Mouse (Mus musculus) hindbrain, embryonic 11.5 days (tissue): ENCODE measurements around the gene Pdcd6ip. TPM values are rescaled to one million over a fixed set of nuclear protein-coding genes. Genes with fewer than 3 reads are reported as not detected.

Experiments used
- ATAC-seq: fragments of 200-750 bp; cut with Nextera tagmentation; 2 replicates; pipeline ENCODE4 v1.8.0; 2017; ENCODE audit warnings: mild to moderate bottlenecking, moderate TSS enrichment, moderate library complexity; ENCODE audit not compliant: low FRiP score
- DNase-seq: peaks from one replicate; pipeline ENCODE4 v3.0.0-alpha.2; 2015; ENCODE audit warnings: low spot score
- H3K27ac ChIP-seq: fragments of 300-500 bp; sonication (generic); 2 replicates; pipeline ENCODE4 v1.5.1; 2014; ENCODE audit warnings: mild to moderate bottlenecking, low read depth, low read length
- H3K27me3 ChIP-seq: fragments of 300-500 bp; sonication (generic); 2 replicates; pipeline ENCODE4 v1.6.1; 2014; ENCODE audit warnings: mild to moderate bottlenecking, low read length, moderate library complexity, mixed read lengths; ENCODE audit not compliant: control insufficient read depth, insufficient read depth
- H3K36me3 ChIP-seq: fragments of 300-500 bp; sonication (generic); 2 replicates; pipeline ENCODE4 v1.6.1; 2014; ENCODE audit warnings: mild to moderate bottlenecking, low read length, moderate library complexity, mixed read lengths; ENCODE audit not compliant: control insufficient read depth, insufficient read depth
- H3K4me1 ChIP-seq: fragments of 300-500 bp; sonication (generic); replicated peaks from 2 replicates; pipeline ENCODE4 v1.6.1; 2014; ENCODE audit warnings: low read length, mixed read lengths; ENCODE audit not compliant: control insufficient read depth, insufficient read depth
- H3K4me2 ChIP-seq: fragments of 300-500 bp; sonication (generic); replicated peaks from 2 replicates; pipeline ENCODE4 v1.6.1; 2014; ENCODE audit warnings: mild to moderate bottlenecking, low read depth, low read length
- H3K4me3 ChIP-seq: fragments of 300-500 bp; sonication (generic); 2 replicates; pipeline ENCODE4 v1.5.1; 2014; ENCODE audit warnings: low read depth, low read length
- H3K9ac ChIP-seq: fragments of 300-500 bp; sonication (generic); 2 replicates; pipeline ENCODE4 v1.6.1; 2014; ENCODE audit warnings: low read depth, low read length
- H3K9me3 ChIP-seq: fragments of 300-500 bp; sonication (generic); 2 replicates; pipeline ENCODE4 v1.6.1; 2016; ENCODE audit warnings: low read length; ENCODE audit not compliant: control insufficient read depth
- WGBS: fragments of 180-500 bp; shearing (Covaris S2); extraction: QIAGEN DNeasy Blood & Tissue Kit; methylation state at CpG from one replicate; pipeline ENCODE4 v1.1.7; 2014; 5-methylcytosine and 5-hydroxymethylcytosine counted together
- polyA plus RNA-seq: library from polyadenylated mRNA; unstranded; fragments of >200 nt; fragmentation: Nextera tagmentation; extraction: Ambion mirVana; gene quantifications from 2 replicates; pipeline ENCODE4 v1.2.1, GENCODE M21; 2014

The Pdcd6ip gene
- polyA plus RNA-seq, 1 experiment from 2014 or later, result 48.7 TPM

DNA sequence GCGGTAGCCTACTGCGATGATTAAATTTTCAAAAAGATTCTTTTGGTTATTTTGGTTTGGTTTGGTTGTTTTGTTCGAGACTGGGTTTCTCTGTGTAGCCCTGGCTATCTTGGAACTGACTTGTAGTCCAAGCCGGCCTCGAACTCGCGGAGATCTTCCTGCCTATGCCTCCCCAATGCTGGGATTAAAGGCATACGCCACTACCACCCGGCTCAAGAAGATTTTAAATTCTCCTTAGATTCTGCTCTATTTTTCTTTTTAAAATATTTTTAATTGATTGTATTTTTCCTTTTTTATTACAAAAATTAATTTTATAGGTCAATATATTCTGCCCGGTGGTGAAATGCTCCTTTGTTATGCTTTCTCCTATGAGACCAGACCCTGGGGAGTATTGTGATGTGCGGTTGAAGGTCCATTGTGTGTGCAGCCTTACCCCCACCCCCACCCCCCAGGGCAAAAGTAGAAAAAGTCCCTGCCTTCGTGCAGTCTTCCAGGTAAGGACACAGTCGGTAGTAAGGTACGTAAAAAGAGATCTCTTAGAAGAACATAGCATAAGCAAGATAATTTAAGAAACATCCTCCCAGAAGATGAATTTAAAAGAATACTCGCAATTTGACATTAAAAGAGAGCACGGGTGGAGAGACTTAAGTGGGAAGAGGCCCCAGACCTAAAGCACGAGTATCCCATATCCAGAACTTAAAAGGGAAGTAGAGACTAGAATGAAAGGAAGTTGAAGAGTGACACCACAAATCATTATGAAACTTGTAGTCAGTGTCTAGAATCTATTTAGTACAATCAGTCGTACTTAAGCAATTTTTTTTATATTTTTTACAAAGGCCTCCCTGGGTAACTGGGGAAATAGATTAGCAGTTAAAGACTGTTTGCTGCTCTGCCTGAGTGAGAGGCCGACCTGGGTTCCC is 562 bp upstream of the Pdcd6ip start:
- no peaks in the 10 kb centered on the region for H3K27me3 ChIP-seq
- no peaks in the 10 kb centered on the region for H3K36me3 ChIP-seq
- 0 out of 2 replicates have a peak overlapping the region, but pooled peaks have one; percentile 74 for H3K27ac ChIP-seq
- H3K4me3 ChIP-seq, result peak overlapping the region; percentile 96
- 0 out of 2 replicates have a peak, but pooled peaks have one; percentile 39 for ATAC-seq
- H3K9me3 ChIP-seq, result no peaks in the 10 kb centered on the region
- no peak for DNase-seq
- WGBS, result 57% methylated on average over 19 of the region's 19 CpGs
- peak overlapping the region; percentile 98; the same call in 1 of the 2 replicates for H3K9ac ChIP-seq
- peaks cover 4% of the 10 kb centered on the region; the same call in 1 of the 2 replicates for H3K4me1 ChIP-seq
- H3K4me2 ChIP-seq, result peak overlapping the region; percentile 78; the same call in 1 of the 2 replicates

DNA sequence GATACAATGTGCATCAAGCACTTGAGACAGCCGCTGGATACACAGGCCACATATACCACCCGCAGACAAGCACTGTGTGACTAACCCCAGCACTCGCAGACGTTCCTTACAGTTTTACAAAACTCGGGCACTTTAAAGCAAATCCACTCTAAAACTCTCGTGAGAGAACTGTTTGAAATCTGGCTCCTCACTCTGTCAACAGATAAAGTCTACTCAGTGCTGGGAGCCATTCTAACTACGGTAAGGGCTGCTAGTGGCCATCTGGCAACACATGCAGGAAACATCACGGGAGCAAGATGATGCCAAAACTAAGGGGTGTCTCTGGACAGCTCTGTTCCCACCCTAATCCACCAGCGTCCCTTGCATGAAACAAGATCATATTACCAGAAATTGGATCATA is 1.2 kb downstream of the Pdcd6ip start:
- Histone ChIP-seq H3K4me2 (peak overlapping the region; percentile 78), H3K4me1 (peaks cover 4% of the 10 kb centered on the region; the same call in 1 of the 2 replicates), H3K4me3 (peak overlapping the region; percentile 96), H3K27me3 (no peaks in the 10 kb centered on the region), H3K9ac (peak overlapping the region; percentile 98; the same call in 1 of the 2 replicates), H3K36me3 (no peaks in the 10 kb centered on the region), H3K9me3 (no peaks in the 10 kb centered on the region), H3K27ac (no peak overlapping the region)
- WGBS, result 68% methylated on average over 9 of the region's 9 CpGs
- no peak for DNase-seq
- ATAC-seq, result no peak

DNA sequence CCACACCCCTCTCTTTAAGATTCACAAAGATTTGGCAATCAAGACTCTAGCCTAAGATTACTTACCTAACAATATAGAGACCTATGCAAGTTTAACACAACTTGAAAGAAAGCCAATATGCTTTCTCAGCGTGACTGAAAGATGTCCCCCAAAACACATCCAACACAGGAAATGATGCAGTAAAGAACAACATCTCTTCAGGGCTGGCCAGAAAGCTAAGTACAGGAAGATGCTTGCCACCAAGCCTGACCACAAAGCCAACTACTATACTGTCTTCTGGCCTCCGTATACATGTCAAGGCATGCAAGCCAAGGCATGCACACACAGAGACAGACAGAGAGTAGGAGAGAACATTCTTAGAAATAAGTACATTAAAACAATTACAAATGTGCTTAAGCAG is 2.0 kb downstream of the Pdcd6ip start:
- 84% methylated on average over 2 of the region's 2 CpGs for WGBS
- no peak overlapping the region for H3K9ac ChIP-seq
- no peak overlapping the region for H3K4me3 ChIP-seq
- H3K4me2 ChIP-seq, result no peak overlapping the region
- DNase-seq (no peak), ATAC-seq (no peak)
- no peaks in the 10 kb centered on the region for H3K36me3 ChIP-seq
- H3K9me3 ChIP-seq, result no peaks in the 10 kb centered on the region
- H3K27me3 ChIP-seq, result no peaks in the 10 kb centered on the region
- H3K27ac ChIP-seq, result no peak overlapping the region
- peaks cover 4% of the 10 kb centered on the region; the same call in 1 of the 2 replicates for H3K4me1 ChIP-seq

DNA sequence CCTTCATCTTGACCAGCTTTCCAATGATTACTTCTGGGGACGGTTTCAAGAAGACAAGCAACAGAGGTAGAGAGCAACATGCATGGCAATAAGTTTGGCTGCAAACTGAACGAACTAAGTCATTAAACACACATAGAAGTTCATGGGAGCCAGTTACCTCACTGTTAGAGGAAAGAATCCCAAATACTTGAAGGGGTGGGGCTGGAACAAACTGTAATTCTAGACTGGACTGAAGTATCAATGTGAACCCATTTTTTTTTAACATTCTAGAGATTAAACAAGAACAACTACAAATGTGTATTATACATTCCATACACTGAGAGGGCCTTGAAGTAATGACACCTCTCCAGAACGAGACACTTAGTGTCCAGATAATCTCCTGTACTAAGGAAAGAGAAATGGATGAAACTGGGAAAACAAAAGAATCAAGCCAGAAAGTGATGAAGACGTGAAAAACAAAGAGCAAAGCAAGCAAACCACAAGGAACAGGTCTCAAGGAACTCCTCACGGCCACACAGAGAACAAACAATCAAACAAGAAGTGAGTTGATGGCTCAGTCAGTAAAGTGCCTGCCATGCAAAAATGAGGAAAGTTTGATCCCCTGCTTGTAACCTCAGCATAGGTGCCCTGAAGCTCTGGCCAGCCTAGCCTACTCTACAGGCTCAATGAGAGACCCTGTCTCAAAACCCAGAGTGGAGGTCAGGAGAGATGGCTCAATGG is 6.5 kb downstream of the Pdcd6ip start:
- no peaks in the 10 kb centered on the region for H3K9me3 ChIP-seq
- no peak overlapping the region for H3K4me3 ChIP-seq
- no peak overlapping the region for H3K9ac ChIP-seq
- H3K4me1 ChIP-seq, result peaks cover under 1% of the 10 kb centered on the region; the same call in 1 of the 2 replicates
- no peak for DNase-seq
- WGBS, result 94% methylated on average over 5 of the region's 5 CpGs
- ATAC-seq, result no peak
- no peaks in the 10 kb centered on the region for H3K27me3 ChIP-seq
- no peaks in the 10 kb centered on the region for H3K36me3 ChIP-seq
- H3K4me2 ChIP-seq, result no peak overlapping the region
- no peak overlapping the region for H3K27ac ChIP-seq

DNA sequence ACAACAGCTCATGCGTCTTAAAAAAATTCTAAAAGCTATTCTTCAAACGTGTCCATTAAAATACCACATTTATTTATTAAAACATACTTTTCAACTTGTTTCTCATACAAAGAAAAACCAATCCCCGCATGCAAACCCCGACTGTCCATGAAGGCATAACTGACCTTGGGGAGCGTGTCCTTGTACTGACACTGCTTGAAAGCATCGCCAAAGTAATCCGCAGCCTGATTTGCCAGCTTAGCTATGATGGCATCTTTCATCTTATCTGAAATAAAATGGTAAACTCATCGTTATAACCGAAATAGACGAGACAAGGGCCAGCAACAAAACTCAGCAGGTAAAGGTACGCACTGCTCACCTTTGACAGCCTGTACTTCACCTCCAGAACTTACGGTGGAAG is 20.6 kb downstream of the Pdcd6ip start:
- Histone ChIP-seq H3K27ac (no peak overlapping the region), H3K4me1 (no peaks in the 10 kb centered on the region), H3K4me3 (no peak overlapping the region), H3K36me3 (no peaks in the 10 kb centered on the region), H3K9ac (no peak overlapping the region), H3K27me3 (no peaks in the 10 kb centered on the region), H3K4me2 (no peak overlapping the region), H3K9me3 (no peaks in the 10 kb centered on the region)
- WGBS, result 96% methylated on average over 12 of the region's 12 CpGs
- no peak for ATAC-seq
- DNase-seq, result no peak

DNA sequence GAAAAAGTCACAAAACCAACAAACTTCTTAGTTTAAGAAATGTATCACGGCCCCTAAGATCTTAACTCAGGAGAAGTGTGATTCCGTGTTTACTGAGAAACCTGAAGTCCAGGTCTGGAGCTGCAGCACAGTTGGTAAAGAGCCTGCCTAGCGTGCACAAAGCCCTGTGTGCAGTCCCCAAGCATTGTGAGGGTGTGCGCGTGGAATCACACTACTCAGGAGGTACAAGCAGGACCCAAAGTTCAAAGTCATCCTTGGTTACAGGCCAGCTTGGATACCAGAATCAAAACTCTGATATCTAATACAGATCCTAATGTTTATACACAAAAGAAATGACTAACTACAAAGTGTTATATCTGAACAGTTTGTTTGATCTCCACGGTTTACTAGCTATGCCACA is 34.3 kb downstream of the Pdcd6ip start:
- Histone ChIP-seq H3K4me2 (no peak overlapping the region), H3K9me3 (no peaks in the 10 kb centered on the region), H3K36me3 (0 out of 2 replicates have a peak, but pooled peaks cover 5% of the 10 kb centered on the region), H3K27ac (no peak overlapping the region), H3K4me3 (no peak overlapping the region), H3K27me3 (no peaks in the 10 kb centered on the region), H3K4me1 (no peaks in the 10 kb centered on the region), H3K9ac (no peak overlapping the region)
- DNase-seq (no peak), ATAC-seq (no peak)
- WGBS, result 94% methylated on average over 6 of the region's 6 CpGs

DNA sequence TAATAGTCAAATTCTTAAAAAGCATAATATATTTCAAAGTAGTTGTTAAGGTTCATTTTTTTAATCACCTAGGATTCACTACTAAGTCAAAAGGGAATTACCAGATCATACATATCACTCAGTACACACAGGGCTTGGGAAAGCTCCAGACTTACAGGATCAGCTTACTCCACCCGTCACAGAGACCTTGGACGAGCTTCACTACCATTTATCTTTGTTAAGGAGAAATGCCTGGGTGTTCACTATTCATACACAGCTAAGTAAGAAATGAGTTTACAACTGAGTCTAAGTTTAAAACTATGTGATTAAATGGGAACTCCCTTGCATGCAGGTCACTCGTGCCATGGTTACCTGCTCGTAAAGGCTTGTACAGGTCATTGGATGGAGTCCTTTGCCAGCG is 35.7 kb downstream of the Pdcd6ip start:
- peaks cover 14% of the 10 kb centered on the region for H3K36me3 ChIP-seq
- H3K27ac ChIP-seq, result no peak overlapping the region
- no peaks in the 10 kb centered on the region for H3K27me3 ChIP-seq
- no peaks in the 10 kb centered on the region for H3K4me1 ChIP-seq
- DNase-seq, result no peak
- no peaks in the 10 kb centered on the region for H3K9me3 ChIP-seq
- no peak overlapping the region for H3K9ac ChIP-seq
- H3K4me2 ChIP-seq, result no peak overlapping the region
- H3K4me3 ChIP-seq, result no peak overlapping the region
- no peak for ATAC-seq
- WGBS, result 94% methylated on average over 5 of the region's 5 CpGs

DNA sequence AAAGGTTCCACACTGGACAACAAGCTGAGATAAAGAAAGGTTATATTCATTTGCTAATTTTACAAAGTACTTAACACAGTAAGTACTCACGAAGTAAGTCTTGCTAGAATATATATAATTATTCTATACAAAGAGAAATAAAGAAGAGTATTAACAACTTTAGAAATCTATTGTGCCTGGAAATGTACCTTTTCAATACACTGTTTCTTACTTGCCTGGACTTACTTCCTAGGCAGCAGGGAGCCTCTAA is 37.3 kb downstream of the Pdcd6ip start:
- H3K9ac ChIP-seq, result no peak overlapping the region
- WGBS, result 86% methylated on average over 1 of the region's 1 CpGs
- H3K27ac ChIP-seq, result no peak overlapping the region
- no peak overlapping the region for H3K4me2 ChIP-seq
- no peak for DNase-seq
- H3K9me3 ChIP-seq, result no peaks in the 10 kb centered on the region
- peaks cover 15% of the 10 kb centered on the region for H3K36me3 ChIP-seq
- no peaks in the 10 kb centered on the region for H3K4me1 ChIP-seq
- ATAC-seq, result no peak
- H3K27me3 ChIP-seq, result no peaks in the 10 kb centered on the region
- no peak overlapping the region for H3K4me3 ChIP-seq
